Mouse (Mus musculus) left cerebral cortex, adult 2 months (tissue): ENCODE measurements at regions not wholly inside any gene's neighbourhood (a gene's known extent, or its start where the extent isn't known, plus 50 kb on each side); places are given as distances from the start of the nearest gene placed in this dataset.
"Not testable (repeated sequence)": the region's sequence is repeated elsewhere in the genome, so short reads cannot be mapped to it uniquely, and the experiment has no call there.

Experiments used
- DNase-seq, 2 experiments: peaks; one replicate each; pipeline ENCODE4 v3.0.0; 2021 to 2022; ENCODE audit warnings: low spot score in 2 of 2, mixed read lengths in 1 of 2; ENCODE audit errors: extremely low spot score in 1 of 2
- H3K27ac ChIP-seq: fragments of 200-600 bp; 2 replicates; pipeline ENCODE4 v1.8.1; 2022
- H3K4me3 ChIP-seq: fragments of 200-600 bp; 2 replicates; pipeline ENCODE4 v1.8.1; 2022
- CTCF ChIP-seq: fragments of 200-600 bp; IDR thresholded peaks from 2 replicates; pipeline ENCODE4 v1.8.1; 2022; ENCODE audit warnings: antibody characterized with exemption, mild to moderate bottlenecking, moderate library complexity
- intact Hi-C: fragments of 180-260 bp; cut with DNase I; formaldehyde crosslinking; loops from one replicate; pipeline ENCODE4 v1.15.1; 2025

GRCm38 (mm10) chr4:110093040-110093820, 115.4 kb downstream of the Dmrta2 start:
- no peak for TF ChIP-seq CTCF
- Histone ChIP-seq H3K4me3 (no peak overlapping the region), H3K27ac (no peak overlapping the region)
- DNase-seq, result no peak
- intact Hi-C loops, result no loop called here

- intact Hi-C loops, result no loop called here
- TF ChIP-seq CTCF, result no peak
- Histone ChIP-seq H3K4me3 (no peak overlapping the region), H3K27ac (no peak overlapping the region)
- DNase-seq, result no peak
Measured at GRCm38 (mm10) chr4:110094541-110094940, 116.7 kb downstream of the Dmrta2 start.

GRCm38 (mm10) chr4:110095760-110096593, 118.1 kb downstream of the Dmrta2 start:
- no peak for TF ChIP-seq CTCF
- DNase-seq, result no peak
- intact Hi-C loops, result no loop called here
- Histone ChIP-seq H3K27ac (no peak overlapping the region), H3K4me3 (no peak overlapping the region)

- DNase-seq, H3K4me3 ChIP-seq, intact Hi-C loops, H3K27ac ChIP-seq: not testable (repeated sequence)
Measured at GRCm38 (mm10) chr4:110104119-110104518, 126.3 kb downstream of the Dmrta2 start.

GRCm38 (mm10) chr4:110106620-110107243, 128.9 kb downstream of the Dmrta2 start:
- Histone ChIP-seq H3K27ac (no peak overlapping the region), H3K4me3 (no peak overlapping the region)
- no peak for TF ChIP-seq CTCF
- DNase-seq, result no peak
- intact Hi-C loops, result no loop called here

- intact Hi-C loops, result no loop called here
- DNase-seq, result no peak
- H3K27ac ChIP-seq, result no peak overlapping the region
- TF ChIP-seq CTCF, result no peak
- no peak overlapping the region for H3K4me3 ChIP-seq
Measured at GRCm38 (mm10) chr4:110119438-110119837, 141.6 kb downstream of the Dmrta2 start.

GRCm38 (mm10) chr4:110119874-110120273, 142.0 kb downstream of the Dmrta2 start:
- TF ChIP-seq CTCF, result no peak
- Histone ChIP-seq H3K27ac (no peak overlapping the region), H3K4me3 (no peak overlapping the region)
- intact Hi-C loops, result loop anchor here (10.0 kb wide), 2 partner anchors 165 to 1525 kb away; no protein-coding TSS in a partner anchor
- DNase-seq, result no peak

- intact Hi-C loops, result loop anchor here (10.0 kb wide), 2 partner anchors 164 to 1524 kb away; no protein-coding TSS in a partner anchor
- Histone ChIP-seq H3K4me3 (no peak overlapping the region), H3K27ac (no peak overlapping the region)
- DNase-seq, result no peak
- TF ChIP-seq CTCF, result no peak
Measured at GRCm38 (mm10) chr4:110120761-110121160, 142.9 kb downstream of the Dmrta2 start.

- intact Hi-C loops, result loop anchor here (10.0 kb wide), 2 partner anchors 163 to 1523 kb away; no protein-coding TSS in a partner anchor
- no peak overlapping the region for H3K4me3 ChIP-seq
- no peak for TF ChIP-seq CTCF
- DNase-seq, result no peak
- no peak overlapping the region for H3K27ac ChIP-seq
Measured at GRCm38 (mm10) chr4:110121447-110121846, 143.6 kb downstream of the Dmrta2 start.

GRCm38 (mm10) chr4:110125067-110125784, 147.4 kb downstream of the Dmrta2 start:
- Histone ChIP-seq H3K27ac (no peak overlapping the region), H3K4me3 (no peak overlapping the region)
- TF ChIP-seq CTCF, result no peak
- intact Hi-C loops, result loop anchor here (5.0 to 10.0 kb wide), 3 partner anchors 97 to 1520 kb away; no protein-coding TSS in a partner anchor
- DNase-seq, result no peak

GRCm38 (mm10) chr4:110127941-110128520, 150.2 kb downstream of the Dmrta2 start:
- no peak overlapping the region for H3K27ac ChIP-seq
- intact Hi-C loops, result loop anchor here (5.0 to 10.0 kb wide), 3 partner anchors 94 to 1517 kb away; no protein-coding TSS in a partner anchor
- H3K4me3 ChIP-seq, result no peak overlapping the region
- TF ChIP-seq CTCF, result no peak
- no peak for DNase-seq
